ENCODE assay signal across 25 mouse cellular contexts in the genomic region with DNA sequence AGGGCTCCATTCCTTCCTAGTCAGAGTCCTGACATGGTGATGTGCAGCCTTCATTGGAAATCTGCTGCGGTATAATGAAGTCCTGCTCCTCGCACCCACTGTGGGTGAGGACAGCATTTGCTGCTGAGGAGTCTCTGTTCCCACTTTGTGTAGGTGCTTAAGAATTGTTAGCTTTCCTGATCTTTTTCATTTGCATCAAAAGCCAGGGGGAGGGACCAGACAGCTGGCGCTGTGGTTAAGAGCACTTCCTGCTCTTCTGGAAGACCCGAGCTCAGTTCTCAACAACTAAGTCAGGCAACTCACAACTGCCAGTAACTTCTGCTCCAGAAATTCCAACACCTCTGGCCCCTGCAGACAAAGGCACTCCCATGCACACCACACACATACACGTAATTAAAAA. TPM values are rescaled to one million over a fixed set of nuclear protein-coding genes. Genes with fewer than 3 reads are reported as not detected.
A peak's percentile ranks its signal among the peaks of the same experiment; 100 is the strongest.
DNase-seq lines count a peak whose midpoint lies in the region; ATAC-seq and TF ChIP-seq lines count a peak whose summit lies in the region.
"Had no signal": no experiment of that assay in that cellular context is flagged by ENCODE, and none has a peak within 500 bp of the region (broad histone marks: within the 10 kb centered on the region; RNA-seq: fewer than 3 reads in every experiment).

No protein-coding gene starts in this region.

- H3K79me2 ChIP-seq in CH12.LX (replicated peaks; ENCODE audit: control insufficient read depth, extremely low read depth, insufficient read depth, poor library complexity, severe bottlenecking): no peaks in the 10 kb centered on the region

- TF ChIP-seq RAD21 in CH12.LX (IDR thresholded peaks at IDR 0.05; ENCODE audit: low read depth, low read length): no peak

- no peak overlapping the region for H3K9ac ChIP-seq in CH12.LX (ENCODE audit: insufficient read depth, low read depth)
- H3K9ac ChIP-seq in hindbrain, embryonic 14.5 days: no peak overlapping the region
- no peak overlapping the region for H3K9ac ChIP-seq in intestine, postnatal 0 days (ENCODE audit: low read depth, low read length)
- H3K9ac ChIP-seq: hindbrain, embryonic 12.5 days; limb, embryonic 12.5 days; liver, embryonic 12.5 days; lung, embryonic 14.5 days; neural tube, embryonic 13.5 days had no signal

- H3K27ac ChIP-seq in CH12.LX (ENCODE audit: insufficient read depth, low read depth): no peak overlapping the region
- no peak overlapping the region for H3K27ac ChIP-seq in hindbrain, embryonic 14.5 days
- H3K27ac ChIP-seq in intestine, postnatal 0 days (ENCODE audit: low read depth, low read length): no peak overlapping the region
- H3K27ac ChIP-seq: embryonic facial prominence, embryonic 10.5 days; forebrain, embryonic 10.5 days; hindbrain, embryonic 12.5 days; limb, embryonic 12.5 days; liver, embryonic 12.5 days; neural tube, embryonic 13.5 days; stomach, postnatal 0 days had no signal

- peak; percentile 71 for DNase-seq in A20 (ENCODE audit: low read depth, low spot score)
- DNase-seq in CH12.LX (ENCODE audit: extremely low read depth): peak; percentile 59
- DNase-seq in naive thymus-derived CD4-positive, alpha-beta T cell, adult 2 months (ENCODE audit: low read depth): peak; percentile 42
- peak; percentile 81 for DNase-seq in thymus, postnatal 14 days
- no peak for DNase-seq in right cerebral cortex, adult 2 months (ENCODE audit: low spot score in 2 of 2)
- no peak for DNase-seq in hindbrain, embryonic 14.5 days (ENCODE audit: low spot score)
- DNase-seq: adrenal gland, postnatal 36 days; cerebellum, adult 11 months; cerebellum, adult 9-11 months; gastrocnemius, postnatal 25 days; kidney, adult 8-10 months; kidney, postnatal 10 days; lung, embryonic 14.5 days; midbrain, embryonic 14.5 days; retina, postnatal 1 day; right cerebral cortex, postnatal 4 days had no signal

- no peak for ATAC-seq in hindbrain, embryonic 14.5 days (ENCODE audit: low FRiP score)
- no peak for ATAC-seq in intestine, postnatal 0 days
- ATAC-seq: forebrain, embryonic 16.5 days; liver, embryonic 12.5 days had no signal

- peaks cover 10 to 43% of the 10 kb centered on the region in 2 experiments; a peak in 3 of 4 replicates for H3K4me1 ChIP-seq in CH12.LX (ENCODE audit: control insufficient read depth in 1 of 2, insufficient read depth in 2 of 2)
- no peaks in the 10 kb centered on the region for H3K4me1 ChIP-seq in hindbrain, embryonic 14.5 days (replicated peaks; ENCODE audit: control insufficient read depth, insufficient read depth, low read length)
- H3K4me1 ChIP-seq in intestine, postnatal 0 days (replicated peaks; ENCODE audit: control insufficient read depth, insufficient read depth, low read length): no peaks in the 10 kb centered on the region
- H3K4me1 ChIP-seq: embryonic facial prominence, embryonic 10.5 days; forebrain, embryonic 10.5 days; hindbrain, embryonic 12.5 days; limb, embryonic 12.5 days; liver, embryonic 12.5 days had no signal

- no peaks in the 10 kb centered on the region for H3K36me3 ChIP-seq in CH12.LX (replicated peaks in 1 of 2; ENCODE audit: control insufficient read depth in 1 of 2, insufficient read depth in 1 of 2, low read length in 1 of 2)
- no peaks in the 10 kb centered on the region for H3K36me3 ChIP-seq in hindbrain, embryonic 14.5 days (replicated peaks; ENCODE audit: control insufficient read depth, insufficient read depth)
- H3K36me3 ChIP-seq in intestine, postnatal 0 days (ENCODE audit: control insufficient read depth, insufficient read depth): no peaks in the 10 kb centered on the region
- H3K36me3 ChIP-seq: embryonic facial prominence, embryonic 10.5 days; forebrain, embryonic 10.5 days; hindbrain, embryonic 12.5 days; limb, embryonic 12.5 days; liver, embryonic 12.5 days; neural tube, embryonic 13.5 days had no signal

- no peaks in the 10 kb centered on the region for H3K9me3 ChIP-seq in CH12.LX (replicated peaks; ENCODE audit: low read length)
- H3K9me3 ChIP-seq in hindbrain, embryonic 14.5 days (ENCODE audit: control insufficient read depth, low read length): no peaks in the 10 kb centered on the region
- no peaks in the 10 kb centered on the region for H3K9me3 ChIP-seq in intestine, postnatal 0 days (ENCODE audit: control insufficient read depth)
- H3K9me3 ChIP-seq: embryonic facial prominence, embryonic 10.5 days; forebrain, embryonic 10.5 days; hindbrain, embryonic 12.5 days; limb, embryonic 12.5 days; liver, embryonic 12.5 days; neural tube, embryonic 13.5 days had no signal

- dilution Hi-C loops in CH12.LX (cut with MboI; ENCODE audit: extremely low pct_ligation_motif_present, extremely low pct_unique_long_range_greater_than_20kb, low sequenced_read_pairs): no loop called here

- no peak for TF ChIP-seq CTCF in CH12.LX (conservative IDR thresholded peaks at IDR 0.05 in 1 of 2, IDR thresholded peaks at IDR 0.05 in 1 of 2; ENCODE audit: low read depth in 2 of 2, low read length in 2 of 2)
- TF ChIP-seq CTCF in intestine, postnatal 0 days (IDR thresholded peaks at IDR 0.05; ENCODE audit: low read depth): no peak

- 75% methylated on average over 5 of the region's 5 CpGs for WGBS in hindbrain, embryonic 14.5 days
- WGBS in intestine, postnatal 0 days: 62% methylated on average over 5 of the region's 5 CpGs

- in situ Hi-C loops in CH12.LX (cut with MboI; ENCODE audit: low pct_ligation_motif_present, low pct_unique_long_range_greater_than_20kb, low sequenced_read_pairs): no loop called here

- no peak for TF ChIP-seq POLR2A in CH12.LX (IDR thresholded peaks at IDR 0.05; ENCODE audit: low read depth, low read length)

- H3K4me2 ChIP-seq in CH12.LX (ENCODE audit: insufficient read depth, low read depth, poor library complexity, severe bottlenecking): peak overlapping the region; percentile 60
- no peak overlapping the region for H3K4me2 ChIP-seq in hindbrain, embryonic 14.5 days (replicated peaks)
- H3K4me2 ChIP-seq in intestine, postnatal 0 days (replicated peaks; ENCODE audit: low read depth): no peak overlapping the region
- H3K4me2 ChIP-seq: hindbrain, embryonic 12.5 days; limb, embryonic 12.5 days; liver, embryonic 12.5 days; lung, embryonic 14.5 days; neural tube, embryonic 13.5 days had no signal

- TF ChIP-seq EP300 in CH12.LX (IDR thresholded peaks at IDR 0.05; ENCODE audit: low read length): peak; percentile 66

- H3K27me3 ChIP-seq in CH12.LX (replicated peaks): peaks cover 1% of the 10 kb centered on the region
- no peaks in the 10 kb centered on the region for H3K27me3 ChIP-seq in hindbrain, embryonic 14.5 days (ENCODE audit: control insufficient read depth, insufficient read depth, low read length)
- no peaks in the 10 kb centered on the region for H3K27me3 ChIP-seq in intestine, postnatal 0 days (replicated peaks; ENCODE audit: control insufficient read depth, insufficient read depth, low read length)
- H3K27me3 ChIP-seq: hindbrain, embryonic 12.5 days; limb, embryonic 12.5 days; neural tube, embryonic 13.5 days had no signal

- no peak overlapping the region for H3K4me3 ChIP-seq in CH12.LX (replicated peaks in 1 of 3; ENCODE audit: low read depth in 2 of 3, low read length in 2 of 3, poor library complexity in 1 of 3)
- H3K4me3 ChIP-seq in hindbrain, embryonic 14.5 days (replicated peaks; ENCODE audit: low read length): no peak overlapping the region
- no peak overlapping the region for H3K4me3 ChIP-seq in intestine, postnatal 0 days (ENCODE audit: low read depth, low read length)
- H3K4me3 ChIP-seq: embryonic facial prominence, embryonic 10.5 days; forebrain, embryonic 10.5 days; hindbrain, embryonic 12.5 days; limb, embryonic 12.5 days; liver, embryonic 12.5 days; neural tube, embryonic 13.5 days had no signal

TF ChIP-seq in CH12.LX, 34 proteins besides CTCF, POLR2A, EP300 and RAD21:
- TF ChIP-seq IRF4 (IDR thresholded peaks at IDR 0.05; ENCODE audit: low read depth, low read length): no peak; the same call in 1 of the 2 replicates
- TF ChIP-seq ZC3H11A (IDR thresholded peaks at IDR 0.05; ENCODE audit: low read depth, low read length): no peak
- peak; percentile 85 for TF ChIP-seq SIN3A (IDR thresholded peaks at IDR 0.05; ENCODE audit: low read length)
- TF ChIP-seq CHD1 (IDR thresholded peaks at IDR 0.05; ENCODE audit: low read depth, low read length): no peak
- TF ChIP-seq MXI1 (IDR thresholded peaks at IDR 0.05; ENCODE audit: low read depth, low read length): 0 out of 2 replicates have a peak, but pooled peaks have one; percentile 3
- TF ChIP-seq NELFE (IDR thresholded peaks at IDR 0.05; ENCODE audit: low read depth, low read length): no peak; the same call in 1 of the 2 replicates
- TF ChIP-seq JUND (conservative IDR thresholded peaks at IDR 0.05; ENCODE audit: low read depth, low read length): no peak
- TF ChIP-seq BHLHE40 (IDR thresholded peaks at IDR 0.05; ENCODE audit: low read depth, low read length): 0 out of 2 replicates have a peak, but pooled peaks have one; percentile 19
- no peak for TF ChIP-seq MAFK (IDR thresholded peaks at IDR 0.05; ENCODE audit: insufficient replicate concordance, low read length)
- TF ChIP-seq ETS1 (conservative IDR thresholded peaks at IDR 0.05; ENCODE audit: low read depth, low read length): peak; percentile 62
- peak; percentile 67; the same call in 1 of the 2 replicates for TF ChIP-seq TCF12 (IDR thresholded peaks at IDR 0.05; ENCODE audit: low read depth, low read length)
- TF ChIP-seq ELF1 (IDR thresholded peaks at IDR 0.05; ENCODE audit: low read depth, low read length): peak; percentile 78
- 0 out of 2 replicates have a peak, but pooled peaks have one; percentile 16 for TF ChIP-seq CHD2 (IDR thresholded peaks at IDR 0.05; ENCODE audit: low read length)
- TF ChIP-seq JUN (IDR thresholded peaks at IDR 0.05; ENCODE audit: insufficient read depth, low read depth, low read length): no peak
- no peak for TF ChIP-seq SMC3 (IDR thresholded peaks at IDR 0.05; ENCODE audit: low read depth, low read length)
- no peak for TF ChIP-seq NRF1 (IDR thresholded peaks at IDR 0.05; ENCODE audit: low read depth, low read length)
- no peak for TF ChIP-seq MAZ (IDR thresholded peaks at IDR 0.05; ENCODE audit: low read depth, low read length)
- TF ChIP-seq UBTF (IDR thresholded peaks at IDR 0.05; ENCODE audit: low read depth, low read length): no peak
- no peak for TF ChIP-seq KAT2A (IDR thresholded peaks at IDR 0.05; ENCODE audit: insufficient replicate concordance, low read length)
- no peak for TF ChIP-seq POLR2AphosphoS2 (IDR thresholded peaks at IDR 0.05; ENCODE audit: low read depth, low read length)
- no peak for TF ChIP-seq MAX (IDR thresholded peaks at IDR 0.05; ENCODE audit: low read length)
- 0 out of 2 replicates have a peak, but pooled peaks have one; percentile 21 for TF ChIP-seq RCOR1 (conservative IDR thresholded peaks at IDR 0.05; ENCODE audit: low read depth, low read length)

RNA-seq across cellular contexts. Expression of a gene that starts 43.7 kb away (rescaled TPM):
- total RNA-seq in CH12.LX (2012; rRNA removed) (34.9 and 41.3 TPM in 2 replicates), CH12.LX (2014; rRNA removed) (49.2 and 53.0 TPM in 2 replicates)
- polyA plus RNA-seq in CH12.LX (2012; ENCODE audit: insufficient read length, low read depth): 43.2 and 49.7 TPM in 2 replicates
- polyA plus RNA-seq in hindbrain, embryonic 14.5 days (2014; fragmentation: Nextera tagmentation; extraction: Ambion mirVana): 15.7 and 17.6 TPM in 2 replicates
- polyA plus RNA-seq in intestine, postnatal 0 days (2015; fragmentation: Nextera tagmentation; extraction: Ambion mirVana): 48.5 and 50.7 TPM in 2 replicates

Comparison
In these comparisons a context has a peak if more than half of its experiments do, and no peak if none do; other contexts are left out.
1. DNase-seq: peak in A20 (single experiment), CH12.LX (single experiment), naive thymus-derived CD4-positive, alpha-beta T cell, adult 2 months (single experiment) and thymus, postnatal 14 days (single experiment); none in right cerebral cortex, adult 2 months (0 of 2) and hindbrain, embryonic 14.5 days (single experiment).